Mouse (Mus musculus) thymus, adult 2 months (tissue): ENCODE measurements around the gene A930017K11Rik.

Source experiments
- CTCF ChIP-seq: fragments of 200-500 bp; IDR thresholded peaks from 2 replicates; pipeline ENCODE4 v1.5.1; 2012; ENCODE audit warnings: mild to moderate bottlenecking, control low read depth, low read length, moderate library complexity, borderline replicate concordance; ENCODE audit not compliant: control insufficient read depth, poor library complexity, insufficient read depth; ENCODE audit errors: extremely low read depth
- POLR2A ChIP-seq: fragments of 200-500 bp; IDR thresholded peaks from 2 replicates; pipeline ENCODE4 v1.6.1; 2012; ENCODE audit warnings: mild to moderate bottlenecking, low read length, control low read depth, moderate library complexity; ENCODE audit not compliant: control insufficient read depth, poor library complexity, insufficient read depth; ENCODE audit errors: extremely low read depth

- no peak for TF ChIP-seq CTCF
- no peak for TF ChIP-seq POLR2A
Measured at GRCm38 (mm10) chr17:25964271-25964670, 11.9 kb upstream of the A930017K11Rik start.
